Mouse (Mus musculus) small intestine, adult 2 months (tissue): ENCODE data around the gene Ppil6.

ENCODE experiments used
- CTCF ChIP-seq: fragments of 200-500 bp; IDR thresholded peaks from 2 replicates; pipeline ENCODE4 v1.5.1; 2012; ENCODE audit warnings: low read depth, mild to moderate bottlenecking, control low read depth, inconsistent platforms, low read length, moderate library complexity, mixed read lengths; ENCODE audit not compliant: insufficient replicate concordance, insufficient read length; ENCODE audit errors: extremely low read depth
- POLR2A ChIP-seq: fragments of 200-500 bp; IDR thresholded peaks from 2 replicates; pipeline ENCODE4 v1.6.1; 2012; ENCODE audit warnings: low read depth, mild to moderate bottlenecking, control low read depth, inconsistent platforms, low read length, moderate library complexity

DNA sequence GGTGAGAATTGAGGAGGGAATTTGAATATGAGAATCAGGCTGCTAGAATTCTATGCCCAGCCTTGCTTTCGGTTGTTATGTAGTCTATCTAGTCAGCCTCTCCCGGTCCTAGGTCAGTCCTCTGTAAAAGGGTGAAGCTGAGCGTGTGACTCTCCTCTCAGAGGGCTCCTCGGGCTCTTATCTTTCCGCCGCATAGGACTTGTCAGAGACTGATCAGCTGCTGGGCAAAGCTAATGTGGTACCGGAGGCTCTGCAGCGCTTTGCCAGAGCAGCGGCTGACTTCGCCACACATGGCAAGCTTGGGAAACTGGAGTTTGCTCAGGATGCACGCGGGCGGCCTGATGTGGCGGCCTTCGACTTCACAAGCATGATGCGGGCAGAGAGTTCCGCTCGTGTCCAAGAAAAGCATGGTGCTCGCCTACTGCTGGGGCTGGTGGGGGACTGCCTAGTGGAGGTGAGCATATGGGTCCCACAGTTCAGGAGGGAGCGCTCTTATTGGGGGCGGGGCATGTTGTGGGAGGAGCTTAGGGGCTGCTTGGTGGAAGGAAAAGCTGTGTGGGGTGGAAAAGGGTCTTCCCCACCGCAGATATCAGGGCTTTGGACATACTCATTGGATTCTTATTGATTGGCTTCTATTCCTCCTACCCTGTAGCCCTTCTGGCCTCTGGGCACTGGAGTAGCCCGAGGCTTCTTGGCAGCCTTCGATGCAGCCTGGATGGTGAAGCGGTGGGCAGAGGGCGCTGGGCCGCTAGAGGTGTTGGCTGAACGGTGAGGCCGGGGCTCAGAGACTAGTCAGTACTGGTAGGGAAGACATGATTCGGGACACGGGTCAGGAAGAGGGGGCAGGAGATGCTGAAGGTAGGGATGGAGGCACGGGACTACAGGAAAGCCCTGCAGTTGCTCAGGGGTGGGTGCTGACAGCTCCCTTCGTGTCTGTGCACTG is 9.0 kb upstream of the Ppil6 start:
- no peak for TF ChIP-seq CTCF
- TF ChIP-seq POLR2A = no peak
